Mouse (Mus musculus): ENCODE measurements around the gene Hoxa4.

GRCm38 (mm10) chr6:52215771-52216535 is 24.4 kb upstream of the Hoxa4 start:
- no peak for TF ChIP-seq EP300 (optimal IDR thresholded peaks at IDR 0.05)
- TF ChIP-seq CTCF (IDR thresholded peaks at IDR 0.05; ENCODE audit: low read depth) = no peak

All from stomach, postnatal 0 days (tissue).